Mouse (Mus musculus) heart, postnatal 36 days (tissue): ENCODE data around the gene Atp4a. TPM values are rescaled to one million over a fixed set of nuclear protein-coding genes. Genes with fewer than 3 reads are reported as not detected.
"Not testable (repeated sequence)": the region's sequence is repeated elsewhere in the genome, so short reads cannot be mapped to it uniquely, and the experiment has no call there.

Experiments used
- DNase-seq, 2 experiments: peaks; one replicate each; pipeline ENCODE4 v3.0.0; 2021 to 2022
- intact Hi-C: fragments of 180-260 bp; cut with DNase I; formaldehyde crosslinking; loops from one replicate; pipeline ENCODE4 v1.15.1; 2025
- total RNA-seq, 2 experiments: library from RNA; stranded (reverse); gene quantifications; 2 replicates each; pipeline ENCODE4 v1.2.3; 2021

The Atp4a gene
- total RNA-seq, 2 experiments from 2014 or later: 0.14 TPM; not detected in 1

- intact Hi-C loops: loop anchor here (1.0 to 5.0 kb wide), 3 partner anchors 79 to 243 kb away; partner anchors contain the start of genes Fam187b, Lsr, Rbm42 and Usf2
- no peak for DNase-seq
Measured at GRCm38 (mm10) chr7:30728739-30729395, 16.9 kb downstream of the Atp4a start.

GRCm38 (mm10) chr7:30729396-30730063, 17.5 kb downstream of the Atp4a start, which contains the start of gene Tmem147:
Gene Tmem147, minus strand, starts transcription at chr7:30729540.
- intact Hi-C loops: loop anchor here (1.0 to 5.0 kb wide), 3 partner anchors 79 to 243 kb away; partner anchors contain the start of genes Fam187b, Lsr, Rbm42 and Usf2
- peak; percentile 96 to 98 for DNase-seq

- DNase-seq, intact Hi-C loops: not testable (repeated sequence)
Measured at GRCm38 (mm10) chr7:30730064-30730722, 18.2 kb downstream of the Atp4a start.

- intact Hi-C loops: no loop called here
- DNase-seq: no peak
Measured at GRCm38 (mm10) chr7:30736211-30736610, 24.2 kb downstream of the Atp4a start.

- intact Hi-C loops, DNase-seq: not testable (repeated sequence)
Measured at GRCm38 (mm10) chr7:30742570-30742969, 30.6 kb downstream of the Atp4a start.

GRCm38 (mm10) chr7:30743617-30744016, 31.6 kb downstream of the Atp4a start, which contains the start of gene Gapdhs:
Gene Gapdhs, minus strand, starts transcription at chr7:30743681.
- DNase-seq, intact Hi-C loops: not testable (repeated sequence)

- intact Hi-C loops: no loop called here
- peak; percentile 22 to 30 for DNase-seq
Measured at GRCm38 (mm10) chr7:30744022-30744598, 32.1 kb downstream of the Atp4a start.

GRCm38 (mm10) chr7:30747525-30748204, 35.7 kb downstream of the Atp4a start:
- intact Hi-C loops: no loop called here
- DNase-seq: no peak

GRCm38 (mm10) chr7:30749824-30750606, 38.0 kb downstream of the Atp4a start:
- intact Hi-C loops: no loop called here
- no peak for DNase-seq

GRCm38 (mm10) chr7:30751086-30751669, 39.2 kb downstream of the Atp4a start, which contains the start of gene Sbsn:
Gene Sbsn, plus strand, starts transcription at chr7:30751471.
- intact Hi-C loops: no loop called here
- DNase-seq: no peak

- intact Hi-C loops: no loop called here
- DNase-seq: no peak
Measured at GRCm38 (mm10) chr7:30757001-30757400, 45.0 kb downstream of the Atp4a start.

GRCm38 (mm10) chr7:30758853-30759252, 46.8 kb downstream of the Atp4a start:
- DNase-seq: peak in 1 of 2 experiments; percentile 18
- intact Hi-C loops: no loop called here

- intact Hi-C loops: no loop called here
Measured at GRCm38 (mm10) chr7:30761769-30762352, 49.9 kb downstream of the Atp4a start.

GRCm38 (mm10) chr7:30763456-30763855, 51.4 kb downstream of the Atp4a start, which contains the start of gene Dmkn:
Gene Dmkn, plus strand, starts transcription at chr7:30763756.
- intact Hi-C loops: no loop called here
- no peak for DNase-seq

More at GRCm38 (mm10) chr7:30761769-30762352, 49.9 kb downstream of the Atp4a start:
- no peak for DNase-seq

GRCm38 (mm10) chr7:30765173-30765572, 53.2 kb downstream of the Atp4a start:
- intact Hi-C loops: no loop called here
- DNase-seq: no peak

GRCm38 (mm10) chr7:30766408-30766807, 54.4 kb downstream of the Atp4a start:
- intact Hi-C loops: no loop called here
- no peak for DNase-seq

- no peak for DNase-seq
- intact Hi-C loops: no loop called here
Measured at GRCm38 (mm10) chr7:30769236-30769635, 57.2 kb downstream of the Atp4a start.
